Mouse (Mus musculus) testis, postnatal 14 days (tissue): Measurements from ENCODE around the gene Awat1.

ENCODE experiments used
- DNase-seq: peaks from one replicate; pipeline ENCODE4 v3.0.0; 2021; ENCODE audit warnings: low spot score

The Awat1 gene

GRCm38 (mm10) chrX:100571951-100572350 is at the start of gene Awat1:
Gene Awat1, plus strand, starts transcription at chrX:100572251.
- DNase-seq = no peak

- no peak for DNase-seq
Observed at GRCm38 (mm10) chrX:100524471-100524870, 47.6 kb upstream of the Awat1 start, which contains the start of gene Dgat2l6. Gene Dgat2l6, plus strand, starts transcription at chrX:100524838.

GRCm38 (mm10) chrX:100556026-100556425 is 16.0 kb upstream of the Awat1 start:
- no peak for DNase-seq

GRCm38 (mm10) chrX:100565696-100566095 is 6.4 kb upstream of the Awat1 start:
- no peak for DNase-seq

- no peak for DNase-seq
Observed at GRCm38 (mm10) chrX:100594791-100595190, 22.7 kb downstream of the Awat1 start, which contains the start of gene P2ry4. Gene P2ry4, minus strand, starts transcription at chrX:100594869.

GRCm38 (mm10) chrX:100597439-100597838 is 25.4 kb downstream of the Awat1 start:
- no peak for DNase-seq

GRCm38 (mm10) chrX:100599755-100600154 is 27.7 kb downstream of the Awat1 start:
- no peak for DNase-seq

GRCm38 (mm10) chrX:100605314-100605713 is 33.3 kb downstream of the Awat1 start, which contains the start of gene Arr3:
Gene Arr3, plus strand, starts transcription at chrX:100605497.
- no peak for DNase-seq

GRCm38 (mm10) chrX:100618488-100618887 is 46.4 kb downstream of the Awat1 start:
- DNase-seq = no peak

- no peak for DNase-seq
Observed at GRCm38 (mm10) chrX:100621366-100621765, 49.3 kb downstream of the Awat1 start.

GRCm38 (mm10) chrX:100624242-100624641 is 52.2 kb downstream of the Awat1 start:
- DNase-seq = no peak

- no peak for DNase-seq
Observed at GRCm38 (mm10) chrX:100625146-100625545, 53.1 kb downstream of the Awat1 start.

GRCm38 (mm10) chrX:100625546-100625801 is 53.4 kb downstream of the Awat1 start, which contains the start of gene Kif4:
Gene Kif4, plus strand, starts transcription at chrX:100625737.
- no peak for DNase-seq

GRCm38 (mm10) chrX:100625802-100626793 is 54.0 kb downstream of the Awat1 start, which contains the start of gene Pdzd11:
Gene Pdzd11, minus strand, starts transcription at chrX:100626568.
- DNase-seq = peak; percentile 90
